Mouse (Mus musculus): ENCODE measurements around the gene Epha8.

GRCm38 (mm10) chr4:136977244-136977643, 20.6 kb upstream of the Epha8 start:
- TF ChIP-seq CTCF (IDR thresholded peaks at IDR 0.05; ENCODE audit: extremely low read depth, insufficient read length, insufficient replicate concordance, low read depth, low read length): no peak
- TF ChIP-seq POLR2A (IDR thresholded peaks at IDR 0.05; ENCODE audit: low read depth, low read length): no peak

Measured in small intestine, adult 2 months (tissue).